Mouse (Mus musculus): ENCODE measurements around the gene Ndc1. TPM values are rescaled to one million over a fixed set of nuclear protein-coding genes. Genes with fewer than 3 reads are reported as not detected.

The Ndc1 gene
- total RNA-seq, 2 experiments from 2014 or later, result 51.5 to 66.9 TPM

Other genes starting within 250 kb of the Ndc1 start
- gene Tmem59, start 189.4 kb upstream of the Ndc1 start, total RNA-seq (2014; fragmentation: Nextera tagmentation), result 75.0 and 79.1 TPM in 2 replicates
- 66.1 and 102 TPM in 2 replicates for gene Tmem59, start 189.4 kb upstream of the Ndc1 start, total RNA-seq (2017)
- 7.1 and 18.4 TPM in 2 replicates for gene Tceanc2, start 188.7 kb upstream of the Ndc1 start, total RNA-seq (2014; fragmentation: Nextera tagmentation)
- gene Tceanc2, start 188.7 kb upstream of the Ndc1 start, total RNA-seq (2017), result 20.2 and 23.5 TPM in 2 replicates
- gene Ldlrad1, start 158.6 kb upstream of the Ndc1 start, total RNA-seq (2014; fragmentation: Nextera tagmentation), result 0.57 TPM in 1 of 2 replicates, not detected in the other
- not detected in 2 replicates for gene Ldlrad1, start 158.6 kb upstream of the Ndc1 start, total RNA-seq (2017)
- 18.3 and 46.6 TPM in 2 replicates for gene Lrrc42, start 114.3 kb upstream of the Ndc1 start, total RNA-seq (2014; fragmentation: Nextera tagmentation)
- 15.0 and 16.7 TPM in 2 replicates for gene Lrrc42, start 114.3 kb upstream of the Ndc1 start, total RNA-seq (2017)
- 3.7 and 17.2 TPM in 2 replicates for gene Hspb11, start 114.2 kb upstream of the Ndc1 start, total RNA-seq (2014; fragmentation: Nextera tagmentation)
- 11.2 and 12.7 TPM in 2 replicates for gene Hspb11, start 114.2 kb upstream of the Ndc1 start, total RNA-seq (2017)
- not detected in 2 replicates for gene Dio1, start 60.6 kb upstream of the Ndc1 start, total RNA-seq (2014; fragmentation: Nextera tagmentation)
- not detected in 2 replicates for gene Dio1, start 60.6 kb upstream of the Ndc1 start, total RNA-seq (2017)
- 42.2 and 42.5 TPM in 2 replicates for gene Yipf1, start 53.4 kb upstream of the Ndc1 start, total RNA-seq (2014; fragmentation: Nextera tagmentation)
- 26.5 and 26.6 TPM in 2 replicates for gene Yipf1, start 53.4 kb upstream of the Ndc1 start, total RNA-seq (2017)
- 1.4 TPM in 1 of 2 replicates, not detected in the other for gene Glis1, start 66.8 kb downstream of the Ndc1 start, total RNA-seq (2014; fragmentation: Nextera tagmentation)
- gene Glis1, start 66.8 kb downstream of the Ndc1 start, total RNA-seq (2017), result not detected in 2 replicates

Data from megakaryocyte-erythroid progenitor cell, adult 5-6 weeks (primary cell).